Mouse (Mus musculus) heart, embryonic 12.5 days (tissue): ENCODE data around the gene Cox7a2l. TPM values are rescaled to one million over a fixed set of nuclear protein-coding genes. Genes with fewer than 3 reads are reported as not detected.

Source experiments
- ATAC-seq: fragments of 200-750 bp; cut with Nextera tagmentation; 2 replicates; pipeline ENCODE4 v1.8.0; 2017; ENCODE audit warnings: moderate TSS enrichment, moderate library complexity; ENCODE audit not compliant: insufficient number of reproducible peaks, low FRiP score
- H3K27ac ChIP-seq: fragments of 300-500 bp; sonication (generic); 2 replicates; pipeline ENCODE4 v1.5.1; 2016; ENCODE audit warnings: mild to moderate bottlenecking, moderate library complexity; ENCODE audit not compliant: poor library complexity, severe bottlenecking
- H3K27me3 ChIP-seq: fragments of 300-500 bp; sonication (generic); replicated peaks from 2 replicates; pipeline ENCODE4 v1.6.1; 2016; ENCODE audit warnings: mild to moderate bottlenecking, moderate library complexity
- H3K36me3 ChIP-seq: fragments of 300-500 bp; sonication (generic); 2 replicates; pipeline ENCODE4 v1.6.1; 2016; ENCODE audit warnings: mild to moderate bottlenecking, moderate library complexity
- H3K4me1 ChIP-seq: fragments of 300-500 bp; sonication (generic); replicated peaks from 2 replicates; pipeline ENCODE4 v1.6.1; 2016; ENCODE audit warnings: mild to moderate bottlenecking
- H3K4me2 ChIP-seq: fragments of 300-500 bp; sonication (generic); 2 replicates; pipeline ENCODE4 v1.6.1; 2016; ENCODE audit warnings: mild to moderate bottlenecking, moderate library complexity
- H3K4me3 ChIP-seq: fragments of 300-500 bp; sonication (generic); 2 replicates; pipeline ENCODE4 v1.5.1; 2016; ENCODE audit warnings: mild to moderate bottlenecking
- H3K9ac ChIP-seq: fragments of 300-500 bp; sonication (generic); 2 replicates; pipeline ENCODE4 v1.6.1; 2016; ENCODE audit warnings: mild to moderate bottlenecking, moderate library complexity
- H3K9me3 ChIP-seq: fragments of 300-500 bp; sonication (generic); replicated peaks from 2 replicates; pipeline ENCODE4 v1.6.1; 2016; ENCODE audit warnings: mild to moderate bottlenecking, moderate library complexity
- WGBS: fragments of 180-500 bp; shearing (Covaris S2); methylation state at CpG from one replicate; pipeline ENCODE4 v1.1.7; 2016; 5-methylcytosine and 5-hydroxymethylcytosine counted together
- polyA plus RNA-seq: library from polyadenylated mRNA; unstranded; fragments of >200 nt; fragmentation: Nextera tagmentation; extraction: Ambion mirVana; gene quantifications from 2 replicates; pipeline ENCODE4 v1.2.1, GENCODE M21; 2016

Gene Cox7a2l
- polyA plus RNA-seq, 1 experiment from 2014 or later = 188 TPM

DNA sequence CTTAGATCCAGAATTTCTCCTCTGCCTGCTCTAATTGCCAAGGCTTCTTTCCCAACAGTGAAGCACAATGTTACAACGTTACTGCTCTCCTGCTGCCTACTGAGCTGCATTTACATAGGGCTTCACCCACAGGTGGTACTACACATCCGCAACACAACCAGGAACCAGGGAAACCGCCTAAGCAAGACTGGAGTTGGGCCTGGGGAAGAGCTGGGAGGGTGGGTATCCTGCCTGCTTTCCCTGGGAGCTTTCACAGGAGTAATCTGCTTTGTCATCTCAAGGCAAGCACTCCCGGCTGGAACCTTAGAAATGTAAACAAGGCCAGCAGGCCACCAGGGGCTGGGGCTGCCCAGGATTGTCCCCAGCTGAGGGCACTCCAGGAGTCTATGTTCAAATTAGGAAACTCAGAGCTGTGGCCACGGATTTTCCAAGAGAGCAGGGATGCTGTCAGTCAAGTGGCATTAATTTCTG is 9.0 kb upstream of the Cox7a2l start:
- Histone ChIP-seq H3K4me1 (peaks cover 38% of the 10 kb centered on the region), H3K9me3 (no peaks in the 10 kb centered on the region), H3K27ac (peak overlapping the region; percentile 80), H3K4me3 (no peak overlapping the region), H3K9ac (peak overlapping the region; percentile 46; the same call in 1 of the 2 replicates), H3K36me3 (no peaks in the 10 kb centered on the region), H3K4me2 (0 out of 2 replicates have a peak overlapping the region, but pooled peaks have one; percentile 28), H3K27me3 (no peaks in the 10 kb centered on the region)
- 14% methylated on average over 5 of the region's 5 CpGs for WGBS
- ATAC-seq = peak; percentile 31

DNA sequence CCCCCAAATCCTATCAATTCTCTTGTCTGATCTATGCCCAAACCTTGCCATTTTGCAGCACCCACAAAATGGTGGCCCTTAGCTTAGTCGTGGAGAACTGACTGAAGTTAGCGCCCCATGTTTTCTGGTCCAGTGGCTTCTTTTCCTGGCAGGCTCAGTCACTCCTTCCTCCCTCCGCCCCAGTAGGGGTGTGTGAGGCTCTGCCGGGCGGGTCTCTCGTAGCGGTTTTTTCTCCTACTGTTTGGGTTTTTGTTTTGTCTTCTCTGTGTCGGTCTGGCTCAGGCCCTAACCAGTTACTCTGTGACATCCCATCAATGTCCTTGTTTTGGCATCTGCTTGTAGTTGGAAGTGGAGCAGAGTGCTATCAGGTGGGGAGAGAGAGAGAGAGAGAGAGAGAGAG is 8.5 kb upstream of the Cox7a2l start:
- peak overlapping the region; percentile 37; the same call in 1 of the 2 replicates for H3K9ac ChIP-seq
- H3K27ac ChIP-seq = peak overlapping the region; percentile 80

DNA sequence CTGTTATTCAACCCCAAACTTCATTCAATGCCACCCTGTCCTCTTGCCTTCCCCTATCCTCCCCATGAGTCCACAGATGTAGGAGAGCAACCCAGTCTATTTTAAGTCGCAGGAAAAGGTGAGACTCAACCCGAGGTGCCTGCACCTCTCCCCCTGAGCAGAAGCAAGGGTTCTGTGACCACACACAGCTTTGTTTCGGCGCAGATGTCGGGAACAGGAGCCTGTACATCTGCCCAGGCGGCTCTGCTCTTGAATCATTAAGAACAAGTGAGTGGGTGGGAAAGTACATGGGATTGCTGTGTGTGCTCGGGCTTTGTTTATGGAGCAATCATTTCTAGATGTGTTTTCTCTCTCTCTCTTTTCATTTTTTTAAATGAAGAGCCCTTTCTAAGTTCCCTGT is 7.6 kb upstream of the Cox7a2l start:
- Histone ChIP-seq H3K9ac (no peak overlapping the region), H3K9me3 (no peaks in the 10 kb centered on the region), H3K4me1 (peaks cover 38% of the 10 kb centered on the region), H3K27me3 (no peaks in the 10 kb centered on the region), H3K36me3 (no peaks in the 10 kb centered on the region), H3K27ac (no peak overlapping the region), H3K4me3 (no peak overlapping the region), H3K4me2 (no peak overlapping the region)
- WGBS = 62% methylated on average over 7 of the region's 7 CpGs
- no peak for ATAC-seq

More for the DNA sequence above, 8.5 kb upstream of the Cox7a2l start:
- peaks cover 38% of the 10 kb centered on the region for H3K4me1 ChIP-seq
- H3K36me3 ChIP-seq = no peaks in the 10 kb centered on the region
- 8% methylated on average over 8 of the region's 8 CpGs for WGBS
- H3K27me3 ChIP-seq = no peaks in the 10 kb centered on the region
- no peak for ATAC-seq
- H3K9me3 ChIP-seq = no peaks in the 10 kb centered on the region
- peak overlapping the region; percentile 48 for H3K4me2 ChIP-seq
- H3K4me3 ChIP-seq = no peak overlapping the region

GRCm38 (mm10) chr17:83522590-83523379 is 5.7 kb upstream of the Cox7a2l start:
- H3K36me3 ChIP-seq = no peaks in the 10 kb centered on the region
- ATAC-seq = no peak
- no peak overlapping the region for H3K27ac ChIP-seq
- no peaks in the 10 kb centered on the region for H3K27me3 ChIP-seq
- H3K4me3 ChIP-seq = no peak overlapping the region
- no peak overlapping the region for H3K9ac ChIP-seq
- H3K4me2 ChIP-seq = no peak overlapping the region
- 66% methylated on average over 7 of the region's 7 CpGs for WGBS
- H3K9me3 ChIP-seq = no peaks in the 10 kb centered on the region
- peaks cover 26% of the 10 kb centered on the region for H3K4me1 ChIP-seq

DNA sequence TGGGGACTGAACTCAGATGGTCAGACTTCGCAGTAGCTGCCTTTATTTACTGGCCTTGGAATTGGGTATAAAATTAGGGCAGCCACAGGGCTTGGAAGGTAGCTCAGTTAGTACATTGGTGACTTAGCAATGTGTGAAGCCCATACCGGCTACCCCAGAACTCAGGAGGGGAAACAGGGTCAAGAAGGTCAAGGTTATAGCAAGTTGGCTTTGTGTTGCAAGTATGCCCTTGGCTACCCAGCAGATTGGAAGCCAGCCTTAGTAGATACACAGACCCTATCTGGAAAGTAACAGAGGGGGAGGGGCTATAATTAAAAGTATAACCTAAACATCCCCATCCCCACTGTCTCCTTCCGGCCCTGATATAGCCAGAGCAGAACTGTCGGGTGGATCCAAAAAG is 4.8 kb upstream of the Cox7a2l start:
- H3K9ac ChIP-seq = no peak overlapping the region
- no peak overlapping the region for H3K4me2 ChIP-seq
- H3K27me3 ChIP-seq = no peaks in the 10 kb centered on the region
- H3K36me3 ChIP-seq = no peaks in the 10 kb centered on the region
- H3K9me3 ChIP-seq = no peaks in the 10 kb centered on the region
- WGBS = 85% methylated on average over 4 of the region's 4 CpGs
- no peak for ATAC-seq
- H3K27ac ChIP-seq = no peak overlapping the region
- peaks cover 17% of the 10 kb centered on the region for H3K4me1 ChIP-seq
- H3K4me3 ChIP-seq = no peak overlapping the region

- H3K27ac ChIP-seq = peak overlapping the region; percentile 74
- no peaks in the 10 kb centered on the region for H3K27me3 ChIP-seq
- H3K36me3 ChIP-seq = no peaks in the 10 kb centered on the region
- H3K4me1 ChIP-seq = peaks cover 19% of the 10 kb centered on the region
- peak overlapping the region; percentile 93 for H3K9ac ChIP-seq
- H3K4me2 ChIP-seq = peak overlapping the region; percentile 84
- peak; percentile 99 for ATAC-seq
- H3K4me3 ChIP-seq = peak overlapping the region; percentile 91
- under 1% methylated on average over 33 of the region's 33 CpGs for whole genome bisulfite sequencing
- no peaks in the 10 kb centered on the region for H3K9me3 ChIP-seq
These were observed 2.9 kb downstream of the Cox7a2l start for GRCm38 (mm10) chr17:83514213-83514701.

GRCm38 (mm10) chr17:83513655-83514212 is 3.4 kb downstream of the Cox7a2l start:
- ATAC-seq = peak; percentile 62
- Histone ChIP-seq H3K4me2 (peak overlapping the region; percentile 84), H3K4me1 (peaks cover 19% of the 10 kb centered on the region), H3K9ac (peak overlapping the region; percentile 93), H3K27ac (peak overlapping the region; percentile 74), H3K36me3 (no peaks in the 10 kb centered on the region), H3K9me3 (no peaks in the 10 kb centered on the region), H3K4me3 (peak overlapping the region; percentile 91), H3K27me3 (no peaks in the 10 kb centered on the region)
- whole genome bisulfite sequencing = 1% methylated on average over 24 of the region's 24 CpGs

- Histone ChIP-seq H3K36me3 (no peaks in the 10 kb centered on the region), H3K9me3 (no peaks in the 10 kb centered on the region), H3K27me3 (no peaks in the 10 kb centered on the region), H3K27ac (no peak overlapping the region), H3K4me2 (no peak overlapping the region), H3K4me1 (peaks cover 27% of the 10 kb centered on the region), H3K4me3 (0 out of 2 replicates have a peak overlapping the region, but pooled peaks have one; percentile 91), H3K9ac (no peak overlapping the region)
- no peak for ATAC-seq
- WGBS = 87% methylated on average over 3 of the region's 3 CpGs
These were observed 5.0 kb downstream of the Cox7a2l start for GRCm38 (mm10) chr17:83512130-83512529.

GRCm38 (mm10) chr17:83503693-83504092 is 13.4 kb downstream of the Cox7a2l start:
- no peak for ATAC-seq
- H3K4me2 ChIP-seq = no peak overlapping the region
- H3K36me3 ChIP-seq = peaks cover 43% of the 10 kb centered on the region
- no peaks in the 10 kb centered on the region for H3K9me3 ChIP-seq
- H3K9ac ChIP-seq = no peak overlapping the region
- H3K4me1 ChIP-seq = peaks cover 26% of the 10 kb centered on the region
- WGBS = 81% methylated on average over 2 of the region's 2 CpGs
- no peak overlapping the region for H3K27ac ChIP-seq
- no peak overlapping the region for H3K4me3 ChIP-seq
- H3K27me3 ChIP-seq = no peaks in the 10 kb centered on the region

GRCm38 (mm10) chr17:83499692-83500091 is 17.4 kb downstream of the Cox7a2l start:
- Histone ChIP-seq H3K36me3 (peaks cover 67% of the 10 kb centered on the region), H3K9me3 (peaks cover 23% of the 10 kb centered on the region), H3K4me3 (no peak overlapping the region), H3K27ac (no peak overlapping the region), H3K4me2 (no peak overlapping the region), H3K9ac (no peak overlapping the region), H3K27me3 (no peaks in the 10 kb centered on the region), H3K4me1 (peaks cover 7% of the 10 kb centered on the region)
- 79% methylated on average over 4 of the region's 4 CpGs for WGBS
- no peak for ATAC-seq

DNA sequence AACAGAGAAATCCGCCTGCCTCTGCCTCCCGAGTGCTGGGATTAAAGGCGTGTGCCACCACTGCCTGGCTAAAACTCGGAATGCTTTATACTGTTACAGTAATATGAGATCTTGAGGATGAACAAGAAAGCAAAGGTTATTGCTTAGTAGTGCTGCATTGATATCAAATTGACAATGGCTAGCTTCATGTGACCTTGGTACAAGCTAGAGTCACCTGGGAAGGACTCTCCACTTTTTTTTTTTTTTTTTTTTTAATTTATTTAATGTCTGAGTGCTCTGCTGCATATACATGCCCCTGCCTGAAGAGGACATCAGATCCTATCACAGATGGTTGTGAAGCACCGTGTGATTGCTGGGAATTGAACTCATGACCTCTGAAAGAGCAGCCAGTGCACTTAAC is 18.2 kb downstream of the Cox7a2l start:
- H3K9ac ChIP-seq = no peak overlapping the region
- H3K36me3 ChIP-seq = peaks cover 67% of the 10 kb centered on the region
- no peak overlapping the region for H3K4me3 ChIP-seq
- ATAC-seq = no peak
- H3K9me3 ChIP-seq = peaks cover 23% of the 10 kb centered on the region
- H3K27me3 ChIP-seq = no peaks in the 10 kb centered on the region
- no peaks in the 10 kb centered on the region for H3K4me1 ChIP-seq
- H3K27ac ChIP-seq = no peak overlapping the region
- H3K4me2 ChIP-seq = no peak overlapping the region
- 94% methylated on average over 5 of the region's 5 CpGs for WGBS
